Mouse (Mus musculus) hindbrain, embryonic 16.5 days (tissue): ENCODE measurements around the gene Ctnna3. TPM values are rescaled to one million over a fixed set of nuclear protein-coding genes. Genes with fewer than 3 reads are reported as not detected.

ENCODE experiments used
- ATAC-seq: fragments of 200-750 bp; cut with Nextera tagmentation; 2 replicates; pipeline ENCODE4 v1.8.0; 2017; ENCODE audit warnings: moderate TSS enrichment, moderate library complexity
- H3K27ac ChIP-seq: fragments of 300-500 bp; sonication (generic); 2 replicates; pipeline ENCODE4 v1.5.1; 2014; ENCODE audit warnings: low read depth, mild to moderate bottlenecking, control low read depth, low read length, moderate library complexity
- H3K27me3 ChIP-seq: fragments of 300-500 bp; sonication (generic); replicated peaks from 2 replicates; pipeline ENCODE4 v1.6.1; 2014; ENCODE audit warnings: low read length; ENCODE audit not compliant: control insufficient read depth, insufficient read depth
- H3K36me3 ChIP-seq: fragments of 300-500 bp; sonication (generic); 2 replicates; pipeline ENCODE4 v1.6.1; 2014; ENCODE audit warnings: mild to moderate bottlenecking, low read length, moderate library complexity, mixed read lengths; ENCODE audit not compliant: control insufficient read depth, insufficient read depth
- H3K4me1 ChIP-seq: fragments of 300-500 bp; sonication (generic); 2 replicates; pipeline ENCODE4 v1.6.1; 2014; ENCODE audit warnings: low read depth, low read length; ENCODE audit not compliant: control insufficient read depth, insufficient read depth
- H3K4me2 ChIP-seq: fragments of 300-500 bp; sonication (generic); 2 replicates; pipeline ENCODE4 v1.6.1; 2014; ENCODE audit warnings: mild to moderate bottlenecking, low read length, control low read depth, moderate library complexity
- H3K4me3 ChIP-seq: fragments of 300-500 bp; sonication (generic); 2 replicates; pipeline ENCODE4 v1.5.1; 2014; ENCODE audit warnings: mild to moderate bottlenecking, low read length, control low read depth, moderate library complexity
- H3K9ac ChIP-seq: fragments of 300-500 bp; sonication (generic); 2 replicates; pipeline ENCODE4 v1.6.1; 2014; ENCODE audit warnings: low read depth, mild to moderate bottlenecking, control low read depth, low read length, moderate library complexity
- H3K9me3 ChIP-seq: fragments of 300-500 bp; sonication (generic); 2 replicates; pipeline ENCODE4 v1.6.1; 2014; ENCODE audit warnings: mild to moderate bottlenecking, low read length, moderate library complexity; ENCODE audit not compliant: control insufficient read depth
- WGBS: fragments of 180-500 bp; shearing (Covaris S2); extraction: QIAGEN DNeasy Blood & Tissue Kit; methylation state at CpG from one replicate; pipeline ENCODE4 v1.1.7; 2014; 5-methylcytosine and 5-hydroxymethylcytosine counted together
- polyA plus RNA-seq: library from polyadenylated mRNA; unstranded; fragments of >200 nt; fragmentation: Nextera tagmentation; extraction: Ambion mirVana; gene quantifications from 2 replicates; pipeline ENCODE4 v1.2.1, GENCODE M21; 2015

Gene Ctnna3
- polyA plus RNA-seq, 1 experiment from 2014 or later: 2.3 TPM

- H3K9ac ChIP-seq: no peak overlapping the region
- no peak overlapping the region for H3K4me2 ChIP-seq
- 52% methylated on average over 6 of the region's 6 CpGs for WGBS
- no peaks in the 10 kb centered on the region for H3K27me3 ChIP-seq
- no peak for ATAC-seq
- no peaks in the 10 kb centered on the region for H3K9me3 ChIP-seq
- H3K4me3 ChIP-seq: no peak overlapping the region
- H3K27ac ChIP-seq: no peak overlapping the region
- H3K4me1 ChIP-seq: no peaks in the 10 kb centered on the region
- no peaks in the 10 kb centered on the region for H3K36me3 ChIP-seq
Measured at GRCm38 (mm10) chr10:63781948-63782347, 352.1 kb downstream of the Ctnna3 start.

- no peaks in the 10 kb centered on the region for H3K27me3 ChIP-seq
- H3K9me3 ChIP-seq: no peaks in the 10 kb centered on the region
- no peak overlapping the region for H3K4me3 ChIP-seq
- no peak overlapping the region for H3K27ac ChIP-seq
- ATAC-seq: no peak
- 84% methylated on average over 20 of the region's 20 CpGs for WGBS
- H3K4me2 ChIP-seq: no peak overlapping the region
- no peaks in the 10 kb centered on the region for H3K36me3 ChIP-seq
- H3K9ac ChIP-seq: no peak overlapping the region
- H3K4me1 ChIP-seq: no peaks in the 10 kb centered on the region
Measured at GRCm38 (mm10) chr10:63784808-63785535, 355.1 kb downstream of the Ctnna3 start.

GRCm38 (mm10) chr10:63786390-63786789 is 356.5 kb downstream of the Ctnna3 start:
- Histone ChIP-seq H3K4me3 (no peak overlapping the region), H3K27ac (no peak overlapping the region), H3K27me3 (no peaks in the 10 kb centered on the region), H3K36me3 (no peaks in the 10 kb centered on the region), H3K4me2 (no peak overlapping the region), H3K9ac (no peak overlapping the region), H3K4me1 (no peaks in the 10 kb centered on the region), H3K9me3 (no peaks in the 10 kb centered on the region)
- no peak for ATAC-seq
- 88% methylated on average over 7 of the region's 7 CpGs for WGBS

- H3K4me1 ChIP-seq: no peaks in the 10 kb centered on the region
- no peak overlapping the region for H3K4me3 ChIP-seq
- ATAC-seq: no peak
- no peaks in the 10 kb centered on the region for H3K36me3 ChIP-seq
- 73% methylated on average over 6 of the region's 6 CpGs for WGBS
- H3K4me2 ChIP-seq: no peak overlapping the region
- H3K27me3 ChIP-seq: no peaks in the 10 kb centered on the region
- H3K9me3 ChIP-seq: peaks cover 4% of the 10 kb centered on the region; the same call in 1 of the 2 replicates
- H3K9ac ChIP-seq: no peak overlapping the region
- H3K27ac ChIP-seq: no peak overlapping the region
Measured at GRCm38 (mm10) chr10:63803909-63804308, 374.0 kb downstream of the Ctnna3 start.

- Histone ChIP-seq H3K27me3 (no peaks in the 10 kb centered on the region), H3K36me3 (no peaks in the 10 kb centered on the region), H3K27ac (no peak overlapping the region), H3K9me3 (no peaks in the 10 kb centered on the region), H3K4me2 (no peak overlapping the region), H3K9ac (no peak overlapping the region), H3K4me1 (no peaks in the 10 kb centered on the region), H3K4me3 (no peak overlapping the region)
- 87% methylated on average over 6 of the region's 6 CpGs for WGBS
- no peak for ATAC-seq
Measured at GRCm38 (mm10) chr10:63805551-63805950, 375.7 kb downstream of the Ctnna3 start.

- Histone ChIP-seq H3K27me3 (no peaks in the 10 kb centered on the region), H3K27ac (no peak overlapping the region), H3K9me3 (no peaks in the 10 kb centered on the region), H3K36me3 (no peaks in the 10 kb centered on the region), H3K4me3 (no peak overlapping the region), H3K9ac (no peak overlapping the region), H3K4me1 (no peaks in the 10 kb centered on the region), H3K4me2 (no peak overlapping the region)
- WGBS: 96% methylated on average over 1 of the region's 1 CpGs
- no peak for ATAC-seq
Measured at GRCm38 (mm10) chr10:63806254-63806653, 376.4 kb downstream of the Ctnna3 start.

- ATAC-seq: peak; percentile 73; the same call in 1 of the 2 replicates
- Histone ChIP-seq H3K27me3 (no peaks in the 10 kb centered on the region), H3K4me3 (no peak overlapping the region), H3K4me1 (no peaks in the 10 kb centered on the region), H3K27ac (no peak overlapping the region), H3K9me3 (no peaks in the 10 kb centered on the region), H3K4me2 (no peak overlapping the region), H3K36me3 (no peaks in the 10 kb centered on the region), H3K9ac (no peak overlapping the region)
- 33% methylated on average over 9 of the region's 9 CpGs for WGBS
Measured at GRCm38 (mm10) chr10:63810043-63810617, 380.2 kb downstream of the Ctnna3 start.

- H3K27me3 ChIP-seq: no peaks in the 10 kb centered on the region
- no peak overlapping the region for H3K27ac ChIP-seq
- H3K4me1 ChIP-seq: no peaks in the 10 kb centered on the region; the same call in 1 of the 2 replicates
- WGBS: 59% methylated on average over 4 of the region's 4 CpGs
- H3K4me3 ChIP-seq: no peak overlapping the region
- ATAC-seq: peak; percentile 63; the same call in 1 of the 2 replicates
- no peak overlapping the region for H3K9ac ChIP-seq
- peaks cover 4% of the 10 kb centered on the region; the same call in 1 of the 2 replicates for H3K9me3 ChIP-seq
- no peak overlapping the region for H3K4me2 ChIP-seq
- no peaks in the 10 kb centered on the region for H3K36me3 ChIP-seq
Measured at GRCm38 (mm10) chr10:63839011-63839410, 409.1 kb downstream of the Ctnna3 start.

GRCm38 (mm10) chr10:63851946-63852345 is 422.0 kb downstream of the Ctnna3 start:
- 79% methylated on average over 4 of the region's 4 CpGs for WGBS

More at GRCm38 (mm10) chr10:63851946-63852345, 422.0 kb downstream of the Ctnna3 start:
- H3K9ac ChIP-seq: no peak overlapping the region
- no peak overlapping the region for H3K4me3 ChIP-seq
- H3K27me3 ChIP-seq: no peaks in the 10 kb centered on the region
- no peak overlapping the region for H3K4me2 ChIP-seq
- H3K36me3 ChIP-seq: no peaks in the 10 kb centered on the region
- H3K9me3 ChIP-seq: no peaks in the 10 kb centered on the region
- no peak overlapping the region for H3K27ac ChIP-seq
- no peak for ATAC-seq
- H3K4me1 ChIP-seq: no peaks in the 10 kb centered on the region
